Mouse (Mus musculus): ENCODE measurements around the gene Olfr372.
"Not testable (repeated sequence)": the region's sequence is repeated elsewhere in the genome, so short reads cannot be mapped to it uniquely, and the experiment has no call there.

Olfr372 gene

GRCm38 (mm10) chr8:72040918-72041317, at the start of gene Olfr372:
Gene Olfr372 (plus strand): TSS chr8:72041218.
- DNase-seq (ENCODE audit: low spot score): not testable (repeated sequence)

- no peak for DNase-seq (ENCODE audit: low spot score)
These were observed 41.6 kb upstream of the Olfr372 start for GRCm38 (mm10) chr8:71999434-71999833.

GRCm38 (mm10) chr8:72000223-72000622, 40.8 kb upstream of the Olfr372 start:
- DNase-seq (ENCODE audit: low spot score): no peak

GRCm38 (mm10) chr8:72002942-72003341, 38.1 kb upstream of the Olfr372 start:
- DNase-seq (ENCODE audit: low spot score): no peak

- no peak for DNase-seq (ENCODE audit: low spot score)
These were observed 35.1 kb upstream of the Olfr372 start for GRCm38 (mm10) chr8:72005912-72006311.

- no peak for DNase-seq (ENCODE audit: low spot score)
These were observed 34.3 kb upstream of the Olfr372 start for GRCm38 (mm10) chr8:72006763-72007162.

GRCm38 (mm10) chr8:72008134-72008641, 32.8 kb upstream of the Olfr372 start:
- no peak for DNase-seq (ENCODE audit: low spot score)

- DNase-seq (ENCODE audit: low spot score): no peak
These were observed 31.5 kb upstream of the Olfr372 start, which contains the start of gene Cyp4f18 for GRCm38 (mm10) chr8:72009473-72009872. Gene Cyp4f18 (minus strand): TSS chr8:72009626.

GRCm38 (mm10) chr8:72013506-72014228, 27.4 kb upstream of the Olfr372 start:
- not testable (repeated sequence) for DNase-seq (ENCODE audit: low spot score)

GRCm38 (mm10) chr8:72017339-72017738, 23.7 kb upstream of the Olfr372 start:
- DNase-seq (ENCODE audit: low spot score): not testable (repeated sequence)

GRCm38 (mm10) chr8:72018141-72018540, 22.9 kb upstream of the Olfr372 start:
- DNase-seq (ENCODE audit: low spot score): no peak

GRCm38 (mm10) chr8:72019022-72019421, 22.0 kb upstream of the Olfr372 start:
- DNase-seq (ENCODE audit: low spot score): not testable (repeated sequence)

GRCm38 (mm10) chr8:72019816-72020215, 21.2 kb upstream of the Olfr372 start:
- no peak for DNase-seq (ENCODE audit: low spot score)

GRCm38 (mm10) chr8:72024886-72025285, 16.1 kb upstream of the Olfr372 start:
- not testable (repeated sequence) for DNase-seq (ENCODE audit: low spot score)

GRCm38 (mm10) chr8:72032926-72033325, 8.1 kb upstream of the Olfr372 start:
- DNase-seq (ENCODE audit: low spot score): not testable (repeated sequence)

- DNase-seq (ENCODE audit: low spot score): no peak
These were observed 1.5 kb downstream of the Olfr372 start for GRCm38 (mm10) chr8:72042493-72042892.

GRCm38 (mm10) chr8:72054633-72055032, 13.6 kb downstream of the Olfr372 start:
- DNase-seq (ENCODE audit: low spot score): not testable (repeated sequence)

- not testable (repeated sequence) for DNase-seq (ENCODE audit: low spot score)
These were observed 16.6 kb downstream of the Olfr372 start for GRCm38 (mm10) chr8:72057643-72058042.

GRCm38 (mm10) chr8:72066819-72067399, 25.9 kb downstream of the Olfr372 start:
- not testable (repeated sequence) for DNase-seq (ENCODE audit: low spot score)

- not testable (repeated sequence) for DNase-seq (ENCODE audit: low spot score)
These were observed 41.9 kb downstream of the Olfr372 start, which contains the start of gene Olfr373 for GRCm38 (mm10) chr8:72082877-72083276. Gene Olfr373 (plus strand): TSS chr8:72083177.

- no peak for DNase-seq (ENCODE audit: low spot score)
These were observed 43.7 kb downstream of the Olfr372 start for GRCm38 (mm10) chr8:72084744-72085143.

- not testable (repeated sequence) for DNase-seq (ENCODE audit: low spot score)
These were observed 46.6 kb downstream of the Olfr372 start for GRCm38 (mm10) chr8:72087611-72088010.

GRCm38 (mm10) chr8:72096721-72097120, 55.7 kb downstream of the Olfr372 start:
- not testable (repeated sequence) for DNase-seq (ENCODE audit: low spot score)

Measured in ovary, postnatal 10 days (tissue).